Mouse (Mus musculus): ENCODE measurements at regions not wholly inside any gene's neighbourhood (a gene's known extent, or its start where the extent isn't known, plus 50 kb on each side); places are given as distances from the start of the nearest gene placed in this dataset.

- TF ChIP-seq POLR2A (IDR thresholded peaks at IDR 0.05; ENCODE audit: borderline replicate concordance, low read depth, low read length) = no peak
- no peak for TF ChIP-seq CTCF (IDR thresholded peaks at IDR 0.05; ENCODE audit: low read depth, low read length)
Observed at GRCm38 (mm10) chr19:23044510-23045464, 96.2 kb upstream of the Klf9 start.

Data from bone marrow macrophage, adult 2 months (primary cell).